Mouse (Mus musculus): ENCODE data around the gene Ivns1abp.
A peak's percentile ranks its signal among the peaks of the same experiment; 100 is the strongest.
"Not testable (repeated sequence)": the region's sequence is repeated elsewhere in the genome, so short reads cannot be mapped to it uniquely, and the experiment has no call there.

Ivns1abp gene

GRCm38 (mm10) chr1:151341321-151342044, 2.8 kb upstream of the Ivns1abp start:
- DNase-seq (ENCODE audit: low spot score): no peak

- no peak for DNase-seq (ENCODE audit: low spot score)
Measured at GRCm38 (mm10) chr1:151342311-151342710, 2.0 kb upstream of the Ivns1abp start.

- DNase-seq (ENCODE audit: low spot score): peak; percentile 1
Measured at GRCm38 (mm10) chr1:151342968-151343367, 1.3 kb upstream of the Ivns1abp start.

GRCm38 (mm10) chr1:151343571-151344282, 550 bp upstream of the Ivns1abp start:
- DNase-seq (ENCODE audit: low spot score): peak; percentile 1

GRCm38 (mm10) chr1:151345109-151345862, 1.0 kb downstream of the Ivns1abp start:
- DNase-seq (ENCODE audit: low spot score): peak; percentile 88

GRCm38 (mm10) chr1:151345863-151346195, 1.6 kb downstream of the Ivns1abp start:
- DNase-seq (ENCODE audit: low spot score): no peak

- DNase-seq (ENCODE audit: low spot score): peak; percentile 31
Measured at GRCm38 (mm10) chr1:151346681-151347127, 2.4 kb downstream of the Ivns1abp start.

- not testable (repeated sequence) for DNase-seq (ENCODE audit: low spot score)
Measured at GRCm38 (mm10) chr1:151348293-151348692, 4.0 kb downstream of the Ivns1abp start.

- peak; percentile 11 for DNase-seq (ENCODE audit: low spot score)
Measured at GRCm38 (mm10) chr1:151352911-151353310, 8.6 kb downstream of the Ivns1abp start.

- DNase-seq (ENCODE audit: low spot score): no peak
Measured at GRCm38 (mm10) chr1:151355994-151356393, 11.7 kb downstream of the Ivns1abp start.

GRCm38 (mm10) chr1:151359374-151359773, 15.1 kb downstream of the Ivns1abp start:
- DNase-seq (ENCODE audit: low spot score): no peak

- DNase-seq (ENCODE audit: low spot score): no peak
Measured at GRCm38 (mm10) chr1:151366944-151367605, 22.8 kb downstream of the Ivns1abp start.

GRCm38 (mm10) chr1:151367721-151368324, 23.5 kb downstream of the Ivns1abp start:
- DNase-seq (ENCODE audit: low spot score): no peak

GRCm38 (mm10) chr1:151368444-151368843, 24.2 kb downstream of the Ivns1abp start:
- DNase-seq (ENCODE audit: low spot score): no peak

- DNase-seq (ENCODE audit: low spot score): no peak
Measured at GRCm38 (mm10) chr1:151370573-151370972, 26.3 kb downstream of the Ivns1abp start.

- DNase-seq (ENCODE audit: low spot score): no peak
Measured at GRCm38 (mm10) chr1:151371543-151371942, 27.3 kb downstream of the Ivns1abp start.

- no peak for DNase-seq (ENCODE audit: low spot score)
Measured at GRCm38 (mm10) chr1:151372823-151373222, 28.5 kb downstream of the Ivns1abp start.

GRCm38 (mm10) chr1:151377353-151377752, 33.1 kb downstream of the Ivns1abp start:
- DNase-seq (ENCODE audit: low spot score): no peak

- no peak for DNase-seq (ENCODE audit: low spot score)
Measured at GRCm38 (mm10) chr1:151390029-151390428, 45.8 kb downstream of the Ivns1abp start.

GRCm38 (mm10) chr1:151409827-151410226, 65.5 kb downstream of the Ivns1abp start:
- no peak for DNase-seq (ENCODE audit: low spot score)
